Mouse (Mus musculus) cortical plate, adult 2 months (tissue): ENCODE measurements around the gene Nup85.

Experiments
- CTCF ChIP-seq: fragments of 200-500 bp; IDR thresholded peaks from 2 replicates; pipeline ENCODE4 v1.5.1; 2011; ENCODE audit warnings: mild to moderate bottlenecking, control low read depth, low read length; ENCODE audit not compliant: insufficient read depth; ENCODE audit errors: extremely low read depth
- POLR2A ChIP-seq: fragments of 200-500 bp; IDR thresholded peaks from 2 replicates; pipeline ENCODE4 v1.6.1; 2011; ENCODE audit warnings: mild to moderate bottlenecking, low read length, control low read depth; ENCODE audit not compliant: insufficient read depth; ENCODE audit errors: extremely low read depth

GRCm38 (mm10) chr11:115632247-115632646, 68.0 kb downstream of the Nup85 start:
- no peak for TF ChIP-seq CTCF
- no peak for TF ChIP-seq POLR2A
